Mouse (Mus musculus) olfactory bulb, adult 2 months (tissue): ENCODE measurements around the gene Ddx58. TPM values are rescaled to one million over a fixed set of nuclear protein-coding genes. Genes with fewer than 3 reads are reported as not detected.

ENCODE experiments used
- H3K27ac ChIP-seq: fragments of 200-500 bp; 2 replicates; pipeline ENCODE4 v1.5.1; 2012; ENCODE audit warnings: low read depth, low read length; ENCODE audit not compliant: insufficient read depth
- H3K4me1 ChIP-seq: fragments of 200-500 bp; 2 replicates; pipeline ENCODE4 v1.6.1; 2012; ENCODE audit warnings: low read length; ENCODE audit not compliant: control insufficient read depth, insufficient read depth
- H3K4me3 ChIP-seq: fragments of 200-500 bp; 2 replicates; pipeline ENCODE4 v1.5.1; 2012; ENCODE audit warnings: mild to moderate bottlenecking, low read depth, low read length, moderate library complexity; ENCODE audit not compliant: insufficient read depth
- CTCF ChIP-seq: fragments of 200-500 bp; IDR thresholded peaks from 2 replicates; pipeline ENCODE4 v1.5.1; 2012; ENCODE audit warnings: low read depth, mild to moderate bottlenecking, low read length, moderate library complexity; ENCODE audit not compliant: insufficient read depth
- POLR2A ChIP-seq: fragments of 200-500 bp; IDR thresholded peaks from 2 replicates; pipeline ENCODE4 v1.6.1; 2012; ENCODE audit warnings: mild to moderate bottlenecking, low read depth, low read length, moderate library complexity; ENCODE audit not compliant: insufficient read depth
- WGBS: fragments of 180-500 bp; shearing (Covaris S2); methylation state at CpG from one replicate; pipeline ENCODE4 v1.1.7; 2018; 5-methylcytosine and 5-hydroxymethylcytosine counted together
- polyA plus RNA-seq: library from polyadenylated mRNA; stranded (reverse); fragments of >200 nt; gene quantifications from 2 replicates; pipeline ENCODE4 v1.2.4, GENCODE M21; 2012; ENCODE audit warnings: low replicate concordance; ENCODE audit not compliant: missing spikeins, insufficient read depth, insufficient read length

Ddx58 gene
- polyA plus RNA-seq, 1 experiment, result not detected

DNA sequence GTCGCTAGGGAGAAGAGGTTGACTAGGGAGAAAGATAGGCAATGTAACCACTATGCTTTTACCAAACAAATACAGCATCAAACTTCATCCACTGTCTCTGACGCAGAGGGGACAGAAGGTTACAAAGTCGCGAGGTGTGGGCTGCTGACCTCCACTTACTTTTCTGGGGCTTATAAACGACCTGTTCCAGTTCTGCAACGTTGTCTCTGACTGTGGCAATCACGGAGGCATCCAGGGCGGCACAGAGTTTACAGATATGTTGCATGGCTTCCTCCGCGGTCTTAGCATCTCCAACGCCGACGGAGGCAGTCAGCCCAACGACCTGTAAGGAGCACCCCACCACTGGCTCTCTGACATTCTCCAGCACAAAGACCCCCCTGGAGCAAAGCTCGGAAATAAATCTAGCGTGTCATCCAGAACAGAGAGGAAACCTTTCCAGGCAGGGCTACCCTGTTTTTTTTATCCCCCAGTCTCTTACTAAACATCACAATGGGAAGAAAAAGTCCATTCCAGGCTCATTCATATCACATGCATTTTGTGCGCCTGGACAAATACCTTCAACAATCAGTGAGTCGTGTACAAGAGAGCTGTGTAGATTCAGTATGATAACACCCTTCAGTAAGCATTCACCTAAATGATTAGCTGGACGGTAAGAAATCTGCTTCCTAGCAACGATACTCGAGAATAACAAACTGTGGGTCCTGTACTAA is 17.6 kb downstream of the Ddx58 start:
- no peak overlapping the region for H3K4me3 ChIP-seq
- H3K27ac ChIP-seq, result no peak overlapping the region
- 66% methylated on average over 21 of the region's 21 CpGs for WGBS
- TF ChIP-seq CTCF (no peak), POLR2A (no peak)
- H3K4me1 ChIP-seq, result peaks cover 4% of the 10 kb centered on the region; the same call in 1 of the 2 replicates

- TF ChIP-seq CTCF, result no peak
- no peak for TF ChIP-seq POLR2A
- 45% methylated on average over 14 of the region's 14 CpGs for WGBS
- Histone ChIP-seq H3K4me3 (no peak overlapping the region), H3K27ac (no peak overlapping the region), H3K4me1 (peaks cover 4% of the 10 kb centered on the region; the same call in 1 of the 2 replicates)
Measured at GRCm38 (mm10) chr4:40221004-40221760, 18.4 kb downstream of the Ddx58 start.

DNA sequence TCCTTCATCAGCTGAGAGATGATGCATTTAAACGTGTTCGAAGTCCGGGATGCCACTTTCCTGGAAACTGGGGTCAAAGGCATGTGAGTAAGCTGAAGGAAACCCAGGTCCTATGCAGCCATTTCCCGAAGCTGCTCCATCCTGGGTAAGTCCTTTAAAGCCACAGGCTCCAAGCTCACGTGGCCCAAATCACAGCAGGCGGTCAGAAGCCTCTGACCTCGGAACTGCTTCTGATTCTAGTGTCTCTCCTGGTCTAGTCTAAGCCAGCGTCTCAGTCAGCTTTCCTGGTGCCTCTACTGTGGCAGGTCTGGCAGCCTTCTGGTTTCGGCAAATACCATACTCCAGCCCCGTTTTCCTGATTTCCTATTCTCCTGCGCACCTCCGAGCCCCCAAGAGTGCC is 19.2 kb downstream of the Ddx58 start:
- 24% methylated on average over 12 of the region's 12 CpGs for WGBS
- Histone ChIP-seq H3K4me1 (peaks cover 4% of the 10 kb centered on the region; the same call in 1 of the 2 replicates), H3K4me3 (no peak overlapping the region), H3K27ac (no peak overlapping the region)
- TF ChIP-seq POLR2A (no peak), CTCF (no peak)

- Histone ChIP-seq H3K27ac (no peak overlapping the region), H3K4me1 (peaks cover 4% of the 10 kb centered on the region; the same call in 1 of the 2 replicates), H3K4me3 (no peak overlapping the region)
- WGBS, result 78% methylated on average over 7 of the region's 7 CpGs
- no peak for TF ChIP-seq CTCF
- no peak for TF ChIP-seq POLR2A
Measured at GRCm38 (mm10) chr4:40218382-40218781, 21.2 kb downstream of the Ddx58 start.

DNA sequence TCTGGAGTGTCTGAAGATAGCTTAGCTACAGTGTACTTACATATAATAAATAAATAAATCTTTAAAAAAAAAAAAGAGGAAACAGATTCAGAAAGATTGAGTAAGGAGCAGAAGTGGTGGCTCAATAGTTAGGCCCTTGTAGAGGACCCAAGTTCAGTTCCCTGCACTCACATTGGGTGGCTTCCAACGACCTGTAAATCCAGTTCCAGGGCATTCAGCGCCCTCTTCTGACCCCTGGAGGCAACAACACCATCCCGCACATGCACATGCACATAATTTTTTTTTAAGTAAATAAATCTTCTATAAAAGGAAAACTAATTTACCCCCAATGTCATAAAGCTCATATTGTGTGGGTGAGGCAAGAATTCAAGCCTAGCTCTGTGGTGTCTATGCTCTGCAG is 21.7 kb downstream of the Ddx58 start:
- Histone ChIP-seq H3K4me1 (peaks cover 4% of the 10 kb centered on the region; the same call in 1 of the 2 replicates), H3K27ac (no peak overlapping the region), H3K4me3 (no peak overlapping the region)
- TF ChIP-seq CTCF, result no peak
- no peak for TF ChIP-seq POLR2A
- 57% methylated on average over 3 of the region's 3 CpGs for whole genome bisulfite sequencing

DNA sequence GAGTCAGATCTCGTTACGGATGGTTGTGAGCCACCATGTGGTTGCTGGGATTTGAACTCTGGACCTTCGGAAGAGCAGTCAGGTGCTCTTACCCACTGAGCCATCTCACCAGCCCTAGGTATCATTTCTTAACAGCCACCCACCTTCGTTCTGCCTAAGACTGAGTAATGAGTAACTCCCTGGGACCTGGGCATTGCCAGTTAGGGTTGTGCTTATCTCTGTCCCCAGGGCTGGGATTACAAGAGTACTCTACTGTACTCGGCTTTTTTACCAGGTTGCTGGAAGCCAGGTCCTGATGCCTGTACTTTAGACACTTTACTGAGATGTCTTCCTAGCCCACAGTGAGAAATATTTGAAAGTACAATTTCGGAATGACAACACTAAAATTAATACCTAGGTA is 27.5 kb downstream of the Ddx58 start:
- H3K4me3 ChIP-seq, result no peak overlapping the region
- no peak overlapping the region for H3K27ac ChIP-seq
- H3K4me1 ChIP-seq, result no peaks in the 10 kb centered on the region
- WGBS, result 91% methylated on average over 6 of the region's 6 CpGs
- TF ChIP-seq CTCF, result no peak
- no peak for TF ChIP-seq POLR2A

GRCm38 (mm10) chr4:40207701-40208100 is 31.9 kb downstream of the Ddx58 start:
- TF ChIP-seq POLR2A (no peak), CTCF (no peak)

DNA sequence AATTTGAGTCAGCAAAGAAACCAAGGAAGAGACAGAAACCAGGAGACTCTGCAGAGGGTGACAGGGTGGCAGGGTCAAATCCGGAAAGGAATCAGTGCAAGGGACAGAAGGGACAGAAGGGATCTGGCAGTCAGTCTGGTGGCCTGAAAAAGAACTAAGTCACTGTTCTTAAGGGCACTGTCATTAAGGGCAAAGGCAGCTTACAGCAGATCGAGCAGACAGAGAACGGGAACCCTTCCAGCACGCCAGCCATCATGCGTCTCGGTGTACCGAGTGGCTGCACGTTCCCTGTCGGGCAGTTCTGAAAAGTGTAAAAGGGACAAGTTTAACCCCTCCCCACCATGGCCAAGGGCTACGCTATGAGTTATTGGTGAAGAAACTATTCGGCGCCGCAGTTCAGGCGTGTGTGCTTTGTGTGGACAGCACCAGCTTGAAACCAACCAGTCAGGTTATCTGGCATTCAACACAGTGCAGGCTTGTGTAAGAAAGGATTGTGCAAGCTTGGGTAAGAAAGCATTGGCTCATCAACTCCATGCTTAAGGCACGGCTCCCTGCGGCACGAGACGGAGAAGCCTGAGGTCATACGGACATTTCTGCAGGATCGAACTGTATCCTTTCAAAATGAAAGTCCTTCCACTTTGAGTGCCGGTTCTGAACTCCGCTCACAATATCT is 34.3 kb downstream of the Ddx58 start:
- Histone ChIP-seq H3K4me1 (no peaks in the 10 kb centered on the region), H3K4me3 (no peak overlapping the region), H3K27ac (no peak overlapping the region)
- no peak for TF ChIP-seq CTCF
- TF ChIP-seq POLR2A, result no peak
- WGBS, result 87% methylated on average over 22 of the region's 22 CpGs

More at GRCm38 (mm10) chr4:40207701-40208100, 31.9 kb downstream of the Ddx58 start:
- Histone ChIP-seq H3K4me3 (no peak overlapping the region), H3K27ac (no peak overlapping the region), H3K4me1 (no peaks in the 10 kb centered on the region)
- WGBS, result 17% methylated on average over 5 of the region's 5 CpGs

DNA sequence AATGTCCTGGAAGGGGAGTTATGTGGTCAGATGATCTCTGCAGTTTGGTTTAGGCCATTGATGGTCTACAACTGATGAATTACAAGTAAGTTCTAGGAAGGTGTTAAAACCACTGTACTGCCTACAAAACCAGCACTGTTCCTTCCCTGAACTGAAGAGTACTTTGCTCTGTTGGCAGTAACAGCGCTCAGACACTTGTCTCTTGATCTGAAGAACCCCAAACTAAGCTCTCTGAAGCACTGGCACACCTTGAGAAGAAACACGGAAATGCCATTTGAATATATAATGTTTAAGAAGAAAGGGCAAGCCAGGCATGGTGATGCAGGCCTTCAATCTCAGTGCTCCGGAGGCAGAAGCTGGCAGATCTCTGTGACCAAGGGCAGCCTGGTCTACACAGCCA is 35.3 kb downstream of the Ddx58 start:
- no peaks in the 10 kb centered on the region for H3K4me1 ChIP-seq
- H3K27ac ChIP-seq, result no peak overlapping the region
- H3K4me3 ChIP-seq, result no peak overlapping the region
- TF ChIP-seq CTCF (no peak), POLR2A (no peak)
- WGBS, result 89% methylated on average over 3 of the region's 3 CpGs
